Mouse (Mus musculus) CH12.LX (cell line): ENCODE results near the gene Macrod2. TPM values are rescaled to one million over a fixed set of nuclear protein-coding genes. Genes with fewer than 3 reads are reported as not detected.

Experiments used
- DNase-seq: peaks from one replicate; pipeline ENCODE4 v3.0.0-alpha.2; 2013; ENCODE audit errors: extremely low read depth
- H3K27ac ChIP-seq: 2 replicates; pipeline ENCODE4 v1.5.1; 2012; ENCODE audit warnings: low read depth, mild to moderate bottlenecking, control low read depth, moderate library complexity; ENCODE audit not compliant: insufficient read depth
- H3K27me3 ChIP-seq: replicated peaks from 2 replicates; pipeline ENCODE3; 2012; ENCODE audit warnings: inconsistent platforms
- H3K36me3 ChIP-seq, 2 experiments: replicated peaks in 1 of 2; 2 replicates each; pipeline versions ENCODE3 to v1.6.1; 2012; ENCODE audit warnings: inconsistent platforms in 1 of 2, low read length in 1 of 2, mild to moderate bottlenecking in 1 of 2, mixed read lengths in 1 of 2, moderate library complexity in 1 of 2; ENCODE audit not compliant: control insufficient read depth in 1 of 2, insufficient read depth in 1 of 2
- H3K4me1 ChIP-seq, 2 experiments: 2 replicates each; pipeline ENCODE4 v1.6.1; 2012; ENCODE audit warnings: inconsistent platforms in 1 of 2, moderate library complexity in 1 of 2; ENCODE audit not compliant: insufficient read depth in 2 of 2, control insufficient read depth in 1 of 2
- H3K4me2 ChIP-seq: 2 replicates; pipeline ENCODE4 v1.6.1; 2012; ENCODE audit warnings: low read depth, mild to moderate bottlenecking, control low read depth; ENCODE audit not compliant: poor library complexity, insufficient read depth, severe bottlenecking
- H3K4me3 ChIP-seq, 3 experiments: fragments of 150-350 bp in 1 of 3; sonication (generic) in 1 of 3; replicated peaks in 1 of 3; 2 replicates each; pipeline versions ENCODE3 to v1.5.1; 2011 to 2012; ENCODE audit warnings: low read depth in 2 of 3, low read length in 2 of 3, mild to moderate bottlenecking in 2 of 3, moderate library complexity in 2 of 3, control low read depth in 1 of 3, improper control_type of control experiment in 1 of 3, inconsistent platforms in 1 of 3, mixed read lengths in 1 of 3; ENCODE audit not compliant: poor library complexity in 1 of 3
- H3K79me2 ChIP-seq: replicated peaks from 2 replicates; pipeline ENCODE4 v1.6.1; 2012; ENCODE audit warnings: mild to moderate bottlenecking, moderate library complexity; ENCODE audit not compliant: control insufficient read depth, poor library complexity, insufficient read depth, severe bottlenecking; ENCODE audit errors: extremely low read depth
- H3K9ac ChIP-seq: 2 replicates; pipeline ENCODE4 v1.6.1; 2012; ENCODE audit warnings: low read depth, mild to moderate bottlenecking, control low read depth, moderate library complexity; ENCODE audit not compliant: insufficient read depth
- H3K9me3 ChIP-seq: replicated peaks from 2 replicates; pipeline ENCODE3; 2012; ENCODE audit warnings: low read length, inconsistent platforms, mixed read lengths
- BHLHE40 ChIP-seq: IDR thresholded peaks from 2 replicates; pipeline ENCODE4 v1.6.1; 2011; ENCODE audit warnings: mild to moderate bottlenecking, low read depth, low read length, improper control_type of control experiment
- CHD1 ChIP-seq: IDR thresholded peaks from 2 replicates; pipeline ENCODE4 v1.6.1; 2012; ENCODE audit warnings: low read depth, low read length, improper control_type of control experiment, inconsistent platforms
- CTCF ChIP-seq, 2 experiments: IDR thresholded peaks in 1 of 2; conservative IDR thresholded peaks in 1 of 2; 2 replicates each; pipeline ENCODE4 v1.5.1; 2011 to 2012; ENCODE audit warnings: low read depth in 2 of 2, low read length in 2 of 2, improper control_type of control experiment in 1 of 2, inconsistent platforms in 1 of 2, mild to moderate bottlenecking in 1 of 2, moderate library complexity in 1 of 2
- ELF1 ChIP-seq: IDR thresholded peaks from 2 replicates; pipeline ENCODE4 v1.6.1; 2014; ENCODE audit warnings: low read depth, mild to moderate bottlenecking, inconsistent platforms, low read length, improper control_type of control experiment
- EP300 ChIP-seq: IDR thresholded peaks from 2 replicates; pipeline ENCODE4 v1.6.1; 2011; ENCODE audit warnings: low read length, improper control_type of control experiment
- ETS1 ChIP-seq: conservative IDR thresholded peaks from 2 replicates; pipeline ENCODE4 v1.6.1; 2012; ENCODE audit warnings: low read depth, mild to moderate bottlenecking, inconsistent platforms, low read length, improper control_type of control experiment, moderate library complexity
- GABPA ChIP-seq: IDR thresholded peaks from 2 replicates; pipeline ENCODE4 v1.6.1; 2012; ENCODE audit warnings: low read depth, low read length, improper control_type of control experiment, inconsistent platforms; ENCODE audit not compliant: insufficient replicate concordance
- HCFC1 ChIP-seq: IDR thresholded peaks from 2 replicates; pipeline ENCODE4 v1.6.1; 2012; ENCODE audit warnings: low read depth, mild to moderate bottlenecking, inconsistent platforms, low read length, improper control_type of control experiment
- KAT2A ChIP-seq: IDR thresholded peaks from 2 replicates; pipeline ENCODE4 v1.6.1; 2012; ENCODE audit warnings: low read length, improper control_type of control experiment, inconsistent platforms; ENCODE audit not compliant: insufficient replicate concordance
- MAFK ChIP-seq: IDR thresholded peaks from 2 replicates; pipeline ENCODE4 v1.6.1; 2011; ENCODE audit warnings: low read length, improper control_type of control experiment; ENCODE audit not compliant: insufficient replicate concordance
- MAX ChIP-seq: IDR thresholded peaks from 2 replicates; pipeline ENCODE4 v1.6.1; 2011; ENCODE audit warnings: low read length, improper control_type of control experiment
- MAZ ChIP-seq: IDR thresholded peaks from 2 replicates; pipeline ENCODE4 v1.6.1; 2012; ENCODE audit warnings: low read depth, mild to moderate bottlenecking, inconsistent platforms, low read length, improper control_type of control experiment, moderate library complexity
- MEF2A ChIP-seq: IDR thresholded peaks from 2 replicates; pipeline ENCODE4 v1.6.1; 2014; ENCODE audit warnings: low read depth, mild to moderate bottlenecking, inconsistent platforms, low read length, improper control_type of control experiment, borderline replicate concordance
- MXI1 ChIP-seq: IDR thresholded peaks from 2 replicates; pipeline ENCODE4 v1.6.1; 2011; ENCODE audit warnings: mild to moderate bottlenecking, low read depth, low read length, improper control_type of control experiment
- NELFE ChIP-seq: IDR thresholded peaks from 2 replicates; pipeline ENCODE4 v1.6.1; 2011; ENCODE audit warnings: low read depth, low read length, improper control_type of control experiment
- NRF1 ChIP-seq: IDR thresholded peaks from 2 replicates; pipeline ENCODE4 v1.6.1; 2014; ENCODE audit warnings: low read depth, mild to moderate bottlenecking, inconsistent platforms, low read length, improper control_type of control experiment, moderate library complexity
- PAX5 ChIP-seq: IDR thresholded peaks from 2 replicates; pipeline ENCODE4 v1.6.1; 2012; ENCODE audit warnings: low read length, inconsistent platforms, mixed read lengths
- POLR2AphosphoS2 ChIP-seq: IDR thresholded peaks from 2 replicates; pipeline ENCODE4 v1.6.1; 2011; ENCODE audit warnings: low read depth, low read length, improper control_type of control experiment
- RAD21 ChIP-seq: IDR thresholded peaks from 2 replicates; pipeline ENCODE4 v1.6.1; 2011; ENCODE audit warnings: low read depth, mild to moderate bottlenecking, low read length, improper control_type of control experiment, moderate library complexity
- SMC3 ChIP-seq: IDR thresholded peaks from 2 replicates; pipeline ENCODE4 v1.6.1; 2011; ENCODE audit warnings: low read depth, low read length, improper control_type of control experiment
- TBP ChIP-seq: conservative IDR thresholded peaks from 2 replicates; pipeline ENCODE4 v1.6.1; 2011; ENCODE audit warnings: low read depth, low read length, improper control_type of control experiment
- USF1 ChIP-seq: IDR thresholded peaks from 2 replicates; pipeline ENCODE4 v1.6.1; 2014; ENCODE audit warnings: low read depth, mild to moderate bottlenecking, inconsistent platforms, low read length, improper control_type of control experiment
- ZKSCAN1 ChIP-seq: IDR thresholded peaks from 2 replicates; pipeline ENCODE4 v1.6.1; 2012; ENCODE audit warnings: low read depth, inconsistent platforms, low read length, improper control_type of control experiment, borderline replicate concordance
- dilution Hi-C: fragments of 300-500 bp; cut with MboI; formaldehyde crosslinking; loops from 2 replicates; pipeline ENCODE4 v1.14.3; 2020; ENCODE audit warnings: low sequenced_read_pairs; ENCODE audit not compliant: extremely low pct_unique_long_range_greater_than_20kb, extremely low pct_ligation_motif_present
- in situ Hi-C: fragments of 300-500 bp; cut with MboI; formaldehyde crosslinking; loops from 3 replicates; pipeline ENCODE4 v1.14.3; 2019; ENCODE audit warnings: low sequenced_read_pairs, low pct_ligation_motif_present, low pct_unique_long_range_greater_than_20kb, mixed read lengths
- polyA plus RNA-seq: library from polyadenylated mRNA; unstranded; fragments of >175 nt; gene quantifications from 2 replicates; pipeline ENCODE4 v1.2.1, GENCODE M21; 2012; ENCODE audit warnings: low read depth; ENCODE audit not compliant: insufficient read length
- total RNA-seq, 2 experiments: library from RNA; depleted of rRNA; stranded (reverse); fragments of 300-350 nt in 1 of 2; fragments of >200 nt in 1 of 2; gene quantifications; 2 replicates each; pipeline ENCODE4 v1.2.3; 2012 to 2014

Macrod2 gene
- total and polyA plus RNA-seq, 3 experiments: not detected

DNA sequence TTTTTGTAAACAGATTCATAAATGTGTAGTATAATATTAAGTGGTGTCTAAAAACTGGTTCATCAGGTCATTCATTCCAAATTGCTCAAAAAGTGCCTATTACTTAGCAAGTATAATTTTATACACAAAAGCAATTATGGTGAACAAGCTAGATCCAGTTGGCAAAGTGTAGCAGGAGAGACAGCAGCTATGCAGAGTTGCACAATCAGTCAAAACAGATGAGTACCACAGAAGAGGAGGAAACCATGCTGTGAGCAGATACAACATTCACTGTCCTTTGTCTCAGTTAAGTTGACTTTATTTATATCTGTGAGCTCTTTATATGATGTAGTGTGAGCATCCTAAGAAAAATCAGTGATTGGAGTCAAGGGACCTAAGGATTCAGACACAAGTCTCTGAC, 2012.2 kb downstream of the Macrod2 start:
- Histone ChIP-seq H3K36me3 (no peaks in the 10 kb centered on the region), H3K4me3 (no peak overlapping the region), H3K9me3 (no peaks in the 10 kb centered on the region), H3K4me2 (no peak overlapping the region), H3K9ac (no peak overlapping the region), H3K27ac (no peak overlapping the region), H3K79me2 (no peaks in the 10 kb centered on the region), H3K27me3 (no peaks in the 10 kb centered on the region), H3K4me1 (no peaks in the 10 kb centered on the region)
- TF ChIP-seq ZKSCAN1 (no peak), EP300 (no peak), ELF1 (no peak), KAT2A (no peak), NRF1 (no peak), MEF2A (no peak), ETS1 (no peak), POLR2AphosphoS2 (no peak), TBP (no peak), RAD21 (no peak), MAX (no peak), SMC3 (no peak), MAFK (no peak), HCFC1 (no peak)
- DNase-seq: no peak
- in situ Hi-C loops: no loop called here
- dilution Hi-C loops: no loop called here

- H3K4me1 ChIP-seq: no peaks in the 10 kb centered on the region
- no peak overlapping the region for H3K9ac ChIP-seq
- in situ Hi-C loops (no loop called here), dilution Hi-C loops (no loop called here)
- DNase-seq: no peak
- no peak overlapping the region for H3K27ac ChIP-seq
- H3K4me2 ChIP-seq: no peak overlapping the region
- H3K36me3 ChIP-seq: no peaks in the 10 kb centered on the region
- H3K79me2 ChIP-seq: no peaks in the 10 kb centered on the region
- no peak overlapping the region for H3K4me3 ChIP-seq
- TF ChIP-seq CTCF (conservative IDR thresholded peaks at IDR 0.05 in 1 of 2, IDR thresholded peaks at IDR 0.05 in 1 of 2; ENCODE audit: low read depth in 2 of 2, low read length in 2 of 2) (no peak), POLR2AphosphoS2 (no peak), CHD1 (no peak), KAT2A (no peak), MXI1 (no peak), ETS1 (no peak), TBP (no peak), MAZ (no peak), BHLHE40 (no peak), HCFC1 (no peak), EP300 (no peak), NELFE (no peak), GABPA (no peak), USF1 (no peak), PAX5 (no peak), MEF2A (no peak), MAFK (no peak)
- H3K27me3 ChIP-seq: no peaks in the 10 kb centered on the region
- H3K9me3 ChIP-seq: no peaks in the 10 kb centered on the region
Measured at GRCm38 (mm10) chr2:142410124-142410523, 2015.0 kb downstream of the Macrod2 start.
